Mouse (Mus musculus) intestine, embryonic 14.5 days (tissue): ENCODE results near the gene Cyp4f17. TPM values are rescaled to one million over a fixed set of nuclear protein-coding genes. Genes with fewer than 3 reads are reported as not detected.
"Not testable (repeated sequence)": the region's sequence is repeated elsewhere in the genome, so short reads cannot be mapped to it uniquely, and the experiment has no call there.

Experiments used
- ATAC-seq: fragments of 200-750 bp; cut with Nextera tagmentation; replicated peaks from 2 replicates; pipeline ENCODE4 v1.8.0; 2017; ENCODE audit warnings: low read depth, moderate number of reproducible peaks, moderate TSS enrichment, moderate library complexity; ENCODE audit not compliant: low FRiP score, low TSS enrichment
- DNase-seq: peaks from one replicate; pipeline ENCODE4 v3.0.0-alpha.2; 2018; ENCODE audit warnings: low spot score
- H3K27ac ChIP-seq: fragments of 300-500 bp; sonication (generic); 2 replicates; pipeline ENCODE4 v1.5.1; 2014; ENCODE audit warnings: low read depth, mild to moderate bottlenecking, control low read depth
- H3K27me3 ChIP-seq: fragments of 300-500 bp; sonication (generic); replicated peaks from 2 replicates; pipeline ENCODE4 v1.6.1; 2014; ENCODE audit warnings: low read length, control low read depth; ENCODE audit not compliant: control insufficient read depth, insufficient read depth
- H3K36me3 ChIP-seq: fragments of 300-500 bp; sonication (generic); 2 replicates; pipeline ENCODE4 v1.6.1; 2014; ENCODE audit warnings: low read length, control low read depth; ENCODE audit not compliant: control insufficient read depth, insufficient read depth
- H3K4me1 ChIP-seq: fragments of 300-500 bp; sonication (generic); replicated peaks from 2 replicates; pipeline ENCODE4 v1.6.1; 2014; ENCODE audit warnings: low read length, control low read depth, mixed read lengths; ENCODE audit not compliant: control insufficient read depth, insufficient read depth
- H3K4me2 ChIP-seq: fragments of 300-500 bp; sonication (generic); 2 replicates; pipeline ENCODE4 v1.6.1; 2014; ENCODE audit warnings: low read length
- H3K4me3 ChIP-seq: fragments of 300-500 bp; sonication (generic); 2 replicates; pipeline ENCODE4 v1.5.1; 2014; ENCODE audit warnings: low read depth, low read length, control low read depth, mixed read lengths
- H3K9ac ChIP-seq: fragments of 300-500 bp; sonication (generic); 2 replicates; pipeline ENCODE4 v1.6.1; 2014; ENCODE audit warnings: mild to moderate bottlenecking, low read length
- H3K9me3 ChIP-seq: fragments of 300-500 bp; sonication (generic); 2 replicates; pipeline ENCODE4 v1.6.1; 2016; ENCODE audit warnings: low read length, control low read depth; ENCODE audit not compliant: control insufficient read depth
- WGBS: fragments of 180-500 bp; shearing (Covaris S2); extraction: QIAGEN DNeasy Blood & Tissue Kit; methylation state at CpG from one replicate; pipeline ENCODE4 v1.1.7; 2014; 5-methylcytosine and 5-hydroxymethylcytosine counted together
- polyA plus RNA-seq: library from polyadenylated mRNA; unstranded; fragments of >200 nt; fragmentation: Nextera tagmentation; extraction: Ambion mirVana; gene quantifications from 2 replicates; pipeline ENCODE4 v1.2.1, GENCODE M21; 2014

Gene Cyp4f17
- polyA plus RNA-seq, 1 experiment from 2014 or later: 6.9 TPM

GRCm38 (mm10) chr17:32521981-32522380, 16.1 kb downstream of the Cyp4f17 start:
- no peak for ATAC-seq
- no peak overlapping the region for H3K9ac ChIP-seq
- no peak overlapping the region for H3K27ac ChIP-seq
- no peaks in the 10 kb centered on the region for H3K4me1 ChIP-seq
- H3K36me3 ChIP-seq: peaks cover 26% of the 10 kb centered on the region; the same call in 1 of the 2 replicates
- no peak for DNase-seq
- H3K4me3 ChIP-seq: no peak overlapping the region
- WGBS: 89% methylated on average over 5 of the region's 5 CpGs
- H3K4me2 ChIP-seq: no peak overlapping the region
- no peaks in the 10 kb centered on the region for H3K27me3 ChIP-seq
- H3K9me3 ChIP-seq: no peaks in the 10 kb centered on the region

- H3K27ac ChIP-seq: no peak overlapping the region
- no peak overlapping the region for H3K4me2 ChIP-seq
- 92% methylated on average over 4 of the region's 4 CpGs for WGBS
- no peak for ATAC-seq
- no peak for DNase-seq
- H3K9ac ChIP-seq: no peak overlapping the region
- peaks cover 26% of the 10 kb centered on the region; the same call in 1 of the 2 replicates for H3K36me3 ChIP-seq
- H3K27me3 ChIP-seq: no peaks in the 10 kb centered on the region
- no peaks in the 10 kb centered on the region for H3K4me1 ChIP-seq
- no peaks in the 10 kb centered on the region for H3K9me3 ChIP-seq
- H3K4me3 ChIP-seq: no peak overlapping the region
These were observed 16.5 kb downstream of the Cyp4f17 start for GRCm38 (mm10) chr17:32522386-32522785.

DNA sequence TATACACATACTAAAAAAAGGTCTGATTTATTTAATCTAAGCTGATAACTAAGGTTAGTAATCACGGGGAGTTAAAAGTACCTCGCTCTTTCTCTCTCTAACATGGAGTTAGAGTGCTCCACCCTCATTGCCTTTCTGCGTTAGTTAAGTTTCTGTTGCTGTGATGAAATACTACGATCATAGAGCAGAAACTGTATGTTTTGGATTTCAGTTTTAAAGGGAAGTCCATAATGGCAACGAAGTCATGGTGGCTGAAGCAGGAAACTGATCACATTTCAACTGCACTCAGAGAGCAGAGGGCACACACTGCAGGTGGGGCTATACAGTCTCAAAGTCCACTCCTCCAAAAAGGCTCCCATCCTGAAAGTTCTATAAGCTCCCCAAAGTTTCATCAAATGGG, 17.0 kb downstream of the Cyp4f17 start:
- 91% methylated on average over 5 of the region's 5 CpGs for WGBS
- no peak overlapping the region for H3K9ac ChIP-seq
- DNase-seq: no peak

DNA sequence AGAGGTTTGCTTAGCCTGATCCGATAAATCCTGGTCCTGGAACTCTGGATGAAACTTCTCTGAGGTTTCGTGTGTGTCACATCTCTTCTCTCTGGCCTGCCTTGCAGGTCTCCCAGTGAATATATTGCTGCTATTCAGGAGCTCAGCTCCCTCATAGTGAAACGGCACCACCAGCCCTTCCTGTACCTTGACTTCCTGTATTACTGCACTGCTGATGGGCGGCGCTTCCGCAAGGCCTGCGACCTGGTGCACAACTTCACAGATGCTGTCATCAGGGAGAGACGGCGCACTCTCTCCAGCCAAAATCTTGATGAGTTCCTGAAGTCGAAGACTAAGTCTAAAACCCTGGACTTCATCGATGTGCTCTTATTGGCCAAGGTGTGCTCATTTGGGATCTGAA, 18.0 kb downstream of the Cyp4f17 start:
- ATAC-seq (no peak), DNase-seq (no peak)
- no peak overlapping the region for H3K4me2 ChIP-seq
- no peaks in the 10 kb centered on the region for H3K27me3 ChIP-seq
- H3K27ac ChIP-seq: no peak overlapping the region
- H3K36me3 ChIP-seq: peaks cover 18% of the 10 kb centered on the region; the same call in 1 of the 2 replicates
- H3K4me1 ChIP-seq: no peaks in the 10 kb centered on the region
- H3K9ac ChIP-seq: no peak overlapping the region
- WGBS: 87% methylated on average over 11 of the region's 11 CpGs
- no peaks in the 10 kb centered on the region for H3K9me3 ChIP-seq
- no peak overlapping the region for H3K4me3 ChIP-seq

More for the DNA sequence above, 17.0 kb downstream of the Cyp4f17 start:
- Histone ChIP-seq H3K27me3 (no peaks in the 10 kb centered on the region), H3K36me3 (peaks cover 22% of the 10 kb centered on the region; the same call in 1 of the 2 replicates), H3K9me3 (no peaks in the 10 kb centered on the region), H3K4me2 (no peak overlapping the region), H3K4me1 (no peaks in the 10 kb centered on the region), H3K4me3 (no peak overlapping the region), H3K27ac (no peak overlapping the region)
- ATAC-seq: no peak

GRCm38 (mm10) chr17:32526341-32526740, 20.5 kb downstream of the Cyp4f17 start:
- H3K36me3 ChIP-seq: peaks cover 18% of the 10 kb centered on the region; the same call in 1 of the 2 replicates
- H3K27me3 ChIP-seq, H3K9me3 ChIP-seq, ATAC-seq, H3K4me3 ChIP-seq, H3K4me2 ChIP-seq, H3K27ac ChIP-seq, DNase-seq, H3K4me1 ChIP-seq, H3K9ac ChIP-seq: not testable (repeated sequence)
- WGBS: 95% methylated on average over 1 of the region's 1 CpGs

- 86% methylated on average over 11 of the region's 11 CpGs for WGBS
- ATAC-seq (0 out of 2 replicates have a peak, but pooled peaks have one; percentile 10), DNase-seq (no peak)
- no peaks in the 10 kb centered on the region for H3K9me3 ChIP-seq
- no peaks in the 10 kb centered on the region for H3K27me3 ChIP-seq
- H3K36me3 ChIP-seq: peaks cover 16% of the 10 kb centered on the region; the same call in 1 of the 2 replicates
- H3K4me3 ChIP-seq: no peak overlapping the region
- no peaks in the 10 kb centered on the region for H3K4me1 ChIP-seq
- H3K27ac ChIP-seq: no peak overlapping the region
- H3K4me2 ChIP-seq: no peak overlapping the region
- no peak overlapping the region for H3K9ac ChIP-seq
These were observed 21.9 kb downstream of the Cyp4f17 start for GRCm38 (mm10) chr17:32527748-32528147.

GRCm38 (mm10) chr17:32528408-32529337, 22.8 kb downstream of the Cyp4f17 start:
- Histone ChIP-seq H3K4me2 (peak overlapping the region; percentile 46), H3K27me3 (no peaks in the 10 kb centered on the region), H3K36me3 (peaks cover 11% of the 10 kb centered on the region; the same call in 1 of the 2 replicates), H3K9ac (peak overlapping the region; percentile 32; the same call in 1 of the 2 replicates), H3K27ac (no peak overlapping the region), H3K4me3 (peak overlapping the region; percentile 23), H3K4me1 (no peaks in the 10 kb centered on the region), H3K9me3 (no peaks in the 10 kb centered on the region)
- ATAC-seq: peak; percentile 91
- peak; percentile 90 for DNase-seq
- 13% methylated on average over 26 of the region's 26 CpGs for WGBS

GRCm38 (mm10) chr17:32532356-32532755, 26.5 kb downstream of the Cyp4f17 start:
- H3K4me1 ChIP-seq, H3K9ac ChIP-seq, H3K36me3 ChIP-seq, ATAC-seq, H3K4me3 ChIP-seq, H3K27me3 ChIP-seq, DNase-seq, H3K9me3 ChIP-seq, H3K4me2 ChIP-seq, H3K27ac ChIP-seq: not testable (repeated sequence)
- WGBS: 48% methylated on average over 4 of the region's 4 CpGs
